In genomic region chr5:30909300-30909659, GRCm38 (mm10) we compare ENCODE assay signal across 10 mouse cellular contexts. TPM values are rescaled to one million over a fixed set of nuclear protein-coding genes. Genes with fewer than 3 reads are reported as not detected.
DNase-seq lines count a peak whose midpoint lies in the region; ATAC-seq and TF ChIP-seq lines count a peak whose summit lies in the region.
"Had no signal": no experiment of that assay in that cellular context is flagged by ENCODE, and none has a peak within 500 bp of the region (broad histone marks: within the 10 kb centered on the region; RNA-seq: fewer than 3 reads in every experiment).

No protein-coding gene starts in this region.

- H3K27ac ChIP-seq in forebrain, embryonic 10.5 days: peak overlapping the region; percentile 91
- no peak overlapping the region for H3K27ac ChIP-seq in forebrain, postnatal 0 days (ENCODE audit: low read depth, low read length)
- H3K27ac ChIP-seq in embryonic facial prominence, embryonic 11.5 days (replicated peaks; ENCODE audit: low read depth, low read length): peak overlapping the region; percentile 87
- H3K27ac ChIP-seq in liver, embryonic 12.5 days: peak overlapping the region; percentile 89
- no peak overlapping the region for H3K27ac ChIP-seq in midbrain, embryonic 14.5 days (replicated peaks; ENCODE audit: low read depth, low read length)

- no peaks in the 10 kb centered on the region for H3K9me3 ChIP-seq in forebrain, embryonic 10.5 days
- no peaks in the 10 kb centered on the region for H3K9me3 ChIP-seq in forebrain, postnatal 0 days (ENCODE audit: low read length)
- no peaks in the 10 kb centered on the region for H3K9me3 ChIP-seq in embryonic facial prominence, embryonic 11.5 days (replicated peaks; ENCODE audit: control insufficient read depth, low read length)
- H3K9me3 ChIP-seq in liver, embryonic 12.5 days (replicated peaks): no peaks in the 10 kb centered on the region
- H3K9me3 ChIP-seq in midbrain, embryonic 14.5 days (ENCODE audit: control insufficient read depth, low read length): no peaks in the 10 kb centered on the region
- H3K9me3 ChIP-seq: neural tube, embryonic 12.5 days had no signal

- H3K27me3 ChIP-seq in forebrain, embryonic 10.5 days (ENCODE audit: poor library complexity, severe bottlenecking): peaks cover 16% of the 10 kb centered on the region
- H3K27me3 ChIP-seq in forebrain, postnatal 0 days (ENCODE audit: insufficient read depth, low read length): no peaks in the 10 kb centered on the region
- no peaks in the 10 kb centered on the region for H3K27me3 ChIP-seq in embryonic facial prominence, embryonic 11.5 days (ENCODE audit: control insufficient read depth, insufficient read depth, low read length)
- H3K27me3 ChIP-seq in liver, embryonic 12.5 days (replicated peaks): no peaks in the 10 kb centered on the region
- H3K27me3 ChIP-seq in midbrain, embryonic 14.5 days (ENCODE audit: control insufficient read depth, insufficient read depth, low read length): no peaks in the 10 kb centered on the region
- H3K27me3 ChIP-seq: neural tube, embryonic 12.5 days had no signal

- 58% methylated on average over 7 of the region's 7 CpGs for WGBS in forebrain, embryonic 10.5 days
- 71% methylated on average over 7 of the region's 7 CpGs for WGBS in forebrain, postnatal 0 days
- 23% methylated on average over 7 of the region's 7 CpGs for WGBS in embryonic facial prominence, embryonic 11.5 days
- WGBS in liver, embryonic 12.5 days (ENCODE audit: insufficient replicate concordance): 26% methylated on average over 7 of the region's 7 CpGs
- WGBS in midbrain, embryonic 14.5 days: 71% methylated on average over 7 of the region's 7 CpGs

- peaks cover 68% of the 10 kb centered on the region for H3K4me1 ChIP-seq in forebrain, embryonic 10.5 days
- H3K4me1 ChIP-seq in forebrain, postnatal 0 days (ENCODE audit: insufficient read depth): peaks cover 10% of the 10 kb centered on the region
- peaks cover 18% of the 10 kb centered on the region for H3K4me1 ChIP-seq in embryonic facial prominence, embryonic 11.5 days (ENCODE audit: control insufficient read depth, insufficient read depth, low read length)
- H3K4me1 ChIP-seq in liver, embryonic 12.5 days: peaks cover 81% of the 10 kb centered on the region
- H3K4me1 ChIP-seq in midbrain, embryonic 14.5 days (ENCODE audit: control insufficient read depth, insufficient read depth, low read length): peaks cover 18% of the 10 kb centered on the region; the same call in 1 of the 2 replicates

- TF ChIP-seq CTCF in forebrain, postnatal 0 days (IDR thresholded peaks at IDR 0.05; ENCODE audit: low read depth): no peak

- ATAC-seq in forebrain, postnatal 0 days: no peak
- no peak for ATAC-seq in embryonic facial prominence, embryonic 11.5 days (replicated peaks; ENCODE audit: insufficient number of reproducible peaks, low FRiP score, low TSS enrichment, low read depth)
- ATAC-seq in liver, embryonic 12.5 days: no peak
- no peak for ATAC-seq in midbrain, embryonic 14.5 days (ENCODE audit: low FRiP score, low TSS enrichment)

- no peak for DNase-seq in forebrain, embryonic 10.5 days (ENCODE audit: extremely low spot score, low spot score)
- DNase-seq in forebrain, postnatal 0 days: no peak
- DNase-seq in embryonic facial prominence, embryonic 11.5 days (ENCODE audit: low spot score): no peak
- DNase-seq in kidney, adult 11 months: peak; percentile 83
- no peak for DNase-seq in midbrain, embryonic 14.5 days
- DNase-seq in thymus, adult 18-20 months: no peak
- no peak for DNase-seq in right cerebral cortex, postnatal 36 days (ENCODE audit: low spot score in 2 of 2)

- H3K36me3 ChIP-seq in forebrain, embryonic 10.5 days (replicated peaks): peaks cover 19% of the 10 kb centered on the region
- H3K36me3 ChIP-seq in forebrain, postnatal 0 days (ENCODE audit: insufficient read depth): peaks cover 20% of the 10 kb centered on the region
- peaks cover 6% of the 10 kb centered on the region; the same call in 1 of the 2 replicates for H3K36me3 ChIP-seq in embryonic facial prominence, embryonic 11.5 days (replicated peaks; ENCODE audit: control insufficient read depth, insufficient read depth, low read depth, low read length)
- H3K36me3 ChIP-seq in liver, embryonic 12.5 days: peaks cover 20% of the 10 kb centered on the region
- H3K36me3 ChIP-seq in midbrain, embryonic 14.5 days (ENCODE audit: control insufficient read depth, insufficient read depth, low read length): peaks cover 19% of the 10 kb centered on the region

- H3K4me2 ChIP-seq in forebrain, postnatal 0 days (ENCODE audit: low read depth): no peak overlapping the region
- H3K4me2 ChIP-seq in embryonic facial prominence, embryonic 11.5 days (ENCODE audit: low read depth, low read length): no peak overlapping the region; the same call in 1 of the 2 replicates
- peak overlapping the region; percentile 94 for H3K4me2 ChIP-seq in liver, embryonic 12.5 days
- no peak overlapping the region for H3K4me2 ChIP-seq in midbrain, embryonic 14.5 days (ENCODE audit: low read length)

- H3K9ac ChIP-seq in forebrain, postnatal 0 days: no peak overlapping the region
- H3K9ac ChIP-seq in embryonic facial prominence, embryonic 11.5 days (replicated peaks; ENCODE audit: low read length): no peak overlapping the region
- no peak overlapping the region for H3K9ac ChIP-seq in liver, embryonic 12.5 days
- no peak overlapping the region for H3K9ac ChIP-seq in midbrain, embryonic 14.5 days (replicated peaks; ENCODE audit: low read length)
- H3K9ac ChIP-seq: neural tube, embryonic 12.5 days had no signal

- H3K4me3 ChIP-seq in forebrain, embryonic 10.5 days: no peak overlapping the region
- H3K4me3 ChIP-seq in forebrain, postnatal 0 days (ENCODE audit: low read depth, low read length): no peak overlapping the region
- no peak overlapping the region for H3K4me3 ChIP-seq in embryonic facial prominence, embryonic 11.5 days (ENCODE audit: low read depth, low read length)
- no peak overlapping the region for H3K4me3 ChIP-seq in liver, embryonic 12.5 days
- H3K4me3 ChIP-seq in midbrain, embryonic 14.5 days (replicated peaks; ENCODE audit: low read depth, low read length): no peak overlapping the region
- H3K4me3 ChIP-seq: neural tube, embryonic 12.5 days had no signal

RNA-seq across cellular contexts. Expression of gene Ost4, which starts 1.7 kb away (rescaled TPM):
- 392 and 397 TPM in 2 replicates for polyA plus RNA-seq in forebrain, embryonic 10.5 days (2016; fragmentation: Nextera tagmentation; extraction: Ambion mirVana)
- 116 and 130 TPM in 2 replicates for total RNA-seq in forebrain, postnatal 0 days (2014; rRNA removed)
- 190 and 236 TPM in 2 replicates for polyA plus RNA-seq in forebrain, postnatal 0 days (2015; fragmentation: Nextera tagmentation; extraction: Ambion mirVana)
- 347 and 379 TPM in 2 replicates for polyA plus RNA-seq in embryonic facial prominence, embryonic 11.5 days (2014; fragmentation: Nextera tagmentation; extraction: Ambion mirVana)
- 374 and 383 TPM in 2 replicates for polyA plus RNA-seq in liver, embryonic 12.5 days (2016; fragmentation: Nextera tagmentation; extraction: Ambion mirVana)
- 246 and 266 TPM in 2 replicates for polyA plus RNA-seq in midbrain, embryonic 14.5 days (2014; fragmentation: Nextera tagmentation; extraction: Ambion mirVana)

RNA-seq across cellular contexts. Expression of gene Emilin1, which starts 3.9 kb away (rescaled TPM):
- polyA plus RNA-seq in forebrain, embryonic 10.5 days (2016; fragmentation: Nextera tagmentation; extraction: Ambion mirVana): 78.2 and 78.3 TPM in 2 replicates
- total RNA-seq in forebrain, postnatal 0 days (2014; rRNA removed): 10.0 and 11.3 TPM in 2 replicates
- 9.6 and 10.0 TPM in 2 replicates for polyA plus RNA-seq in forebrain, postnatal 0 days (2015; fragmentation: Nextera tagmentation; extraction: Ambion mirVana)
- 79.7 and 95.4 TPM in 2 replicates for polyA plus RNA-seq in embryonic facial prominence, embryonic 11.5 days (2014; fragmentation: Nextera tagmentation; extraction: Ambion mirVana)
- 70.0 and 73.6 TPM in 2 replicates for polyA plus RNA-seq in liver, embryonic 12.5 days (2016; fragmentation: Nextera tagmentation; extraction: Ambion mirVana)
- polyA plus RNA-seq in midbrain, embryonic 14.5 days (2014; fragmentation: Nextera tagmentation; extraction: Ambion mirVana): 3.7 and 11.2 TPM in 2 replicates

RNA-seq across cellular contexts. Expression of gene Khk, which starts 12.0 kb away (rescaled TPM):
- 7.8 and 8.9 TPM in 2 replicates for polyA plus RNA-seq in forebrain, embryonic 10.5 days (2016; fragmentation: Nextera tagmentation; extraction: Ambion mirVana)
- 4.5 and 5.3 TPM in 2 replicates for total RNA-seq in forebrain, postnatal 0 days (2014; rRNA removed)
- polyA plus RNA-seq in forebrain, postnatal 0 days (2015; fragmentation: Nextera tagmentation; extraction: Ambion mirVana): 11.7 and 13.2 TPM in 2 replicates
- polyA plus RNA-seq in embryonic facial prominence, embryonic 11.5 days (2014; fragmentation: Nextera tagmentation; extraction: Ambion mirVana): 9.2 and 9.9 TPM in 2 replicates
- polyA plus RNA-seq in liver, embryonic 12.5 days (2016; fragmentation: Nextera tagmentation; extraction: Ambion mirVana): 33.6 and 36.3 TPM in 2 replicates
- polyA plus RNA-seq in midbrain, embryonic 14.5 days (2014; fragmentation: Nextera tagmentation; extraction: Ambion mirVana): 7.0 and 7.4 TPM in 2 replicates

RNA-seq across cellular contexts. Expression of gene Agbl5, which starts 20.8 kb away (rescaled TPM):
- 19.9 and 20.1 TPM in 2 replicates for polyA plus RNA-seq in forebrain, embryonic 10.5 days (2016; fragmentation: Nextera tagmentation; extraction: Ambion mirVana)
- total RNA-seq in forebrain, postnatal 0 days (2014; rRNA removed): 36.6 and 52.2 TPM in 2 replicates
- 15.3 and 21.5 TPM in 2 replicates for polyA plus RNA-seq in forebrain, postnatal 0 days (2015; fragmentation: Nextera tagmentation; extraction: Ambion mirVana)
- polyA plus RNA-seq in embryonic facial prominence, embryonic 11.5 days (2014; fragmentation: Nextera tagmentation; extraction: Ambion mirVana): 31.5 and 33.0 TPM in 2 replicates
- polyA plus RNA-seq in liver, embryonic 12.5 days (2016; fragmentation: Nextera tagmentation; extraction: Ambion mirVana): 7.0 and 7.2 TPM in 2 replicates
- polyA plus RNA-seq in midbrain, embryonic 14.5 days (2014; fragmentation: Nextera tagmentation; extraction: Ambion mirVana): 25.9 and 27.8 TPM in 2 replicates

RNA-seq across cellular contexts. Expression of gene Cgref1, which starts 36.1 kb away (rescaled TPM):
- polyA plus RNA-seq in forebrain, embryonic 10.5 days (2016; fragmentation: Nextera tagmentation; extraction: Ambion mirVana): 4.8 and 5.0 TPM in 2 replicates
- 67.3 and 82.1 TPM in 2 replicates for total RNA-seq in forebrain, postnatal 0 days (2014; rRNA removed)
- polyA plus RNA-seq in forebrain, postnatal 0 days (2015; fragmentation: Nextera tagmentation; extraction: Ambion mirVana): 61.0 and 63.5 TPM in 2 replicates
- polyA plus RNA-seq in embryonic facial prominence, embryonic 11.5 days (2014; fragmentation: Nextera tagmentation; extraction: Ambion mirVana): 3.7 and 4.4 TPM in 2 replicates
- polyA plus RNA-seq in liver, embryonic 12.5 days (2016; fragmentation: Nextera tagmentation; extraction: Ambion mirVana): 4.2 and 5.1 TPM in 2 replicates
- polyA plus RNA-seq in midbrain, embryonic 14.5 days (2014; fragmentation: Nextera tagmentation; extraction: Ambion mirVana): 43.0 and 55.3 TPM in 2 replicates
- polyA plus RNA-seq: erythroblast, embryonic 14.5 days had no signal

Comparison
In these comparisons a context has a peak if more than half of its experiments do, and no peak if none do; other contexts are left out.
1. H3K27ac ChIP-seq: peak in forebrain, embryonic 10.5 days (single experiment), embryonic facial prominence, embryonic 11.5 days (single experiment) and liver, embryonic 12.5 days (single experiment); none in forebrain, postnatal 0 days (single experiment) and midbrain, embryonic 14.5 days (single experiment).